9 mouse cellular contexts compared by ENCODE assay signal in the genomic region with DNA sequence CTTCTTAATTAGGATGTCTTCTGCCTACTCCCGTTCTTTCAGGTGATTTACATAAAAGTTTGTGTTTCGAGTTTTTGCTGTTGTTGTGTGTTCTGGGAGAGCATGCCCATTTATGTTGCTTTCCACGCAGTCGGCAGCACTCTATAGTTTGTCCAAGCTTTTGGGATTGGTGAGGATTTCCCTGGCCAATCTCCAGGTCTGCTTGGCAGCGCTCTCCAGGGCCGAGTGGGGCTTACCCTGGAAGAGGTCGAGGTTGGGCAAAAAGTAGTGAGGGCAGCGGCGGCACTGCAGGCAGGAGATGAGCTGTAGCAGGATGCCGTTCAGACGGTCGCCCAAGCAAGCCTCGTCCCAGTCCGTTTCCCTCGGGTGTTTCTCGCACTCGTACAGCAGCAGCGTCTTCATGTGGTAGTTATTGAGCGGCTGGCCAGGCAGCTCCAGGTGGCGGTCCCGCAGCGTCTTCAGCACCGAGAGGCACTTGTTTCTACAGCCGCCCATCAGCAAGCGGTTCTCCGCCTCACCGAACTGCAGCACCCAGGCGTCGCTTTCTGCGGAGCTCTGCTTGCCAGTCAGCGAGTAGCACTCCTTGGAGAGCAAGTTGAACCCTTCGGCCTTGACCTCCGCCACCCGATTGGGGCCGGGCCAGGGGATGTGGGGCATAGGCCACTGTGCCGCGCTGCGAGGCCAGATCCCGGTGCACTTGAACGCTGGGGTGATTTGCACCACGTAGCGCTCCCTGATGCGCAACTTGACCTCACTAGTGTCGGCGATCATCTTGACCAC. TPM values are rescaled to one million over a fixed set of nuclear protein-coding genes. Genes with fewer than 3 reads are reported as not detected.
DNase-seq lines count a peak whose midpoint lies in the region; ATAC-seq and TF ChIP-seq lines count a peak whose summit lies in the region.
"Had no signal": no experiment of that assay in that cellular context is flagged by ENCODE, and none has a peak within 500 bp of the region (broad histone marks: within the 10 kb centered on the region; RNA-seq: fewer than 3 reads in every experiment).

No protein-coding gene starts in this region.

- H3K9ac ChIP-seq in embryonic facial prominence, embryonic 11.5 days (replicated peaks; ENCODE audit: low read length) = peak overlapping the region; percentile 96
- peak overlapping the region; percentile 52 for H3K9ac ChIP-seq in liver, embryonic 11.5 days (ENCODE audit: low read depth, low read length)
- peak overlapping the region; percentile 49 for H3K9ac ChIP-seq in stomach, embryonic 16.5 days (ENCODE audit: low read length)

- no peaks in the 10 kb centered on the region; the same call in 1 of the 2 replicates for H3K4me1 ChIP-seq in embryonic facial prominence, embryonic 11.5 days (ENCODE audit: control insufficient read depth, insufficient read depth, low read length)
- peaks cover 30% of the 10 kb centered on the region for H3K4me1 ChIP-seq in heart, embryonic 10.5 days
- no peaks in the 10 kb centered on the region for H3K4me1 ChIP-seq in kidney, adult 2 months (ENCODE audit: control insufficient read depth, insufficient read depth, low read length)
- H3K4me1 ChIP-seq in liver, embryonic 11.5 days (replicated peaks; ENCODE audit: control insufficient read depth, insufficient read depth, low read length) = peaks cover 13% of the 10 kb centered on the region
- H3K4me1 ChIP-seq in stomach, embryonic 16.5 days (ENCODE audit: control insufficient read depth, insufficient read depth, low read length) = peaks cover 6% of the 10 kb centered on the region; the same call in 1 of the 2 replicates

- WGBS in embryonic facial prominence, embryonic 11.5 days = under 1% methylated on average over 45 of the region's 45 CpGs
- WGBS in heart, embryonic 10.5 days = under 1% methylated on average over 45 of the region's 45 CpGs
- 30% methylated on average over 45 of the region's 45 CpGs for WGBS in kidney, adult 2 months
- under 1% methylated on average over 45 of the region's 45 CpGs for WGBS in liver, embryonic 11.5 days
- WGBS in stomach, embryonic 16.5 days = 2% methylated on average over 45 of the region's 45 CpGs

- no peak for TF ChIP-seq POLR2A in kidney, adult 2 months (IDR thresholded peaks at IDR 0.05; ENCODE audit: low read depth, low read length)

- no peaks in the 10 kb centered on the region for H3K9me3 ChIP-seq in embryonic facial prominence, embryonic 11.5 days (replicated peaks; ENCODE audit: control insufficient read depth, low read length)
- no peaks in the 10 kb centered on the region for H3K9me3 ChIP-seq in heart, embryonic 10.5 days
- H3K9me3 ChIP-seq in liver, embryonic 11.5 days (ENCODE audit: control insufficient read depth, low read length) = no peaks in the 10 kb centered on the region
- H3K9me3 ChIP-seq in stomach, embryonic 16.5 days (replicated peaks; ENCODE audit: control insufficient read depth, low read length) = no peaks in the 10 kb centered on the region

- peak overlapping the region; percentile 99 for H3K27ac ChIP-seq in embryonic facial prominence, embryonic 11.5 days (replicated peaks; ENCODE audit: low read depth, low read length)
- H3K27ac ChIP-seq in heart, embryonic 10.5 days = peak overlapping the region; percentile 89
- H3K27ac ChIP-seq in kidney, adult 2 months (ENCODE audit: insufficient read depth, low read depth, low read length) = no peak overlapping the region
- peak overlapping the region; percentile 64 for H3K27ac ChIP-seq in liver, embryonic 11.5 days (ENCODE audit: low read depth, low read length)
- peak overlapping the region; percentile 47 for H3K27ac ChIP-seq in stomach, embryonic 16.5 days (ENCODE audit: low read length)

- no peaks in the 10 kb centered on the region for H3K36me3 ChIP-seq in embryonic facial prominence, embryonic 11.5 days (replicated peaks; ENCODE audit: control insufficient read depth, insufficient read depth, low read depth, low read length)
- H3K36me3 ChIP-seq in heart, embryonic 10.5 days = no peaks in the 10 kb centered on the region
- H3K36me3 ChIP-seq in kidney, adult 2 months (ENCODE audit: control insufficient read depth, insufficient read depth, low read length) = peaks cover 1% of the 10 kb centered on the region
- no peaks in the 10 kb centered on the region for H3K36me3 ChIP-seq in liver, embryonic 11.5 days (ENCODE audit: control insufficient read depth, insufficient read depth, low read length)
- H3K36me3 ChIP-seq in stomach, embryonic 16.5 days (ENCODE audit: control insufficient read depth, insufficient read depth, low read length) = no peaks in the 10 kb centered on the region

- H3K27me3 ChIP-seq in embryonic facial prominence, embryonic 11.5 days (ENCODE audit: control insufficient read depth, insufficient read depth, low read length) = no peaks in the 10 kb centered on the region
- 0 out of 2 replicates have a peak, but pooled peaks cover 17% of the 10 kb centered on the region for H3K27me3 ChIP-seq in heart, embryonic 10.5 days (ENCODE audit: insufficient read depth, poor library complexity, severe bottlenecking)
- H3K27me3 ChIP-seq in kidney, adult 2 months (replicated peaks; ENCODE audit: control insufficient read depth, insufficient read depth, low read length) = no peaks in the 10 kb centered on the region
- peaks cover 56% of the 10 kb centered on the region for H3K27me3 ChIP-seq in liver, embryonic 11.5 days (replicated peaks; ENCODE audit: control insufficient read depth, insufficient read depth, low read length)
- peaks cover 39% of the 10 kb centered on the region for H3K27me3 ChIP-seq in stomach, embryonic 16.5 days (ENCODE audit: control insufficient read depth, insufficient read depth, low read length)

- peak; percentile 10 for DNase-seq in urinary bladder, postnatal 25 days (ENCODE audit: low spot score)
- DNase-seq in urinary bladder, postnatal 14 days (ENCODE audit: low spot score) = no peak
- DNase-seq in embryonic facial prominence, embryonic 11.5 days (ENCODE audit: low spot score) = peak; percentile 55
- DNase-seq in heart, embryonic 10.5 days (ENCODE audit: low spot score) = peak; percentile 83
- DNase-seq in kidney, adult 2 months = peak; percentile 59
- DNase-seq in liver, embryonic 11.5 days (ENCODE audit: low spot score) = peak; percentile 69

- TF ChIP-seq CTCF in kidney, adult 2 months (conservative IDR thresholded peaks at IDR 0.05; ENCODE audit: insufficient read depth, insufficient read length, low read depth, low read length) = 0 out of 2 replicates have a peak, but pooled peaks have one; percentile 4

- no peak for ATAC-seq in embryonic facial prominence, embryonic 11.5 days (replicated peaks; ENCODE audit: insufficient number of reproducible peaks, low FRiP score, low TSS enrichment, low read depth)
- ATAC-seq in liver, embryonic 11.5 days (replicated peaks; ENCODE audit: low FRiP score) = peak; percentile 51; the same call in 1 of the 2 replicates
- ATAC-seq in monocyte, adult 5-6 weeks (replicated peaks; ENCODE audit: insufficient number of reproducible peaks, low FRiP score, low TSS enrichment, poor library complexity, severe bottlenecking) = peak; percentile 43; the same call in 1 of the 2 replicates
- ATAC-seq in stomach, embryonic 16.5 days (ENCODE audit: insufficient read depth, low FRiP score) = no peak

- peak overlapping the region; percentile 76 for H3K4me3 ChIP-seq in embryonic facial prominence, embryonic 11.5 days (ENCODE audit: low read depth, low read length)
- peak overlapping the region; percentile 83 for H3K4me3 ChIP-seq in heart, embryonic 10.5 days
- 0 out of 2 replicates have a peak overlapping the region, but pooled peaks have one; percentile 14 for H3K4me3 ChIP-seq in kidney, adult 2 months (ENCODE audit: insufficient read depth, low read depth, low read length)
- peak overlapping the region; percentile 55 for H3K4me3 ChIP-seq in liver, embryonic 11.5 days (ENCODE audit: low read depth, low read length)
- H3K4me3 ChIP-seq in stomach, embryonic 16.5 days (replicated peaks; ENCODE audit: low read length) = peak overlapping the region; percentile 38

- peak overlapping the region; percentile 68 for H3K4me2 ChIP-seq in embryonic facial prominence, embryonic 11.5 days (ENCODE audit: low read depth, low read length)
- H3K4me2 ChIP-seq in liver, embryonic 11.5 days = peak overlapping the region; percentile 80
- peak overlapping the region; percentile 49 for H3K4me2 ChIP-seq in stomach, embryonic 16.5 days (ENCODE audit: low read depth, low read length)

RNA-seq across cellular contexts. Expression of gene Mab21l2, which starts 1.8 kb away (rescaled TPM):
- 156 and 171 TPM in 2 replicates for polyA plus RNA-seq in embryonic facial prominence, embryonic 11.5 days (2014; fragmentation: Nextera tagmentation; extraction: Ambion mirVana)
- polyA plus RNA-seq in heart, embryonic 10.5 days (2016; fragmentation: Nextera tagmentation; extraction: Ambion mirVana) = 32.8 and 53.0 TPM in 2 replicates
- polyA plus RNA-seq in kidney, adult 2 months (2012; rRNA removed) = 0.05 and 0.08 TPM in 2 replicates
- polyA plus RNA-seq in liver, embryonic 11.5 days (2014; fragmentation: Nextera tagmentation; extraction: Ambion mirVana) = 14.5 and 19.4 TPM in 2 replicates
- 0.29 TPM in 1 of 3 replicates, not detected in the others for total RNA-seq in monocyte, adult 5-6 weeks (2017)
- 10.3 and 11.8 TPM in 2 replicates for polyA plus RNA-seq in stomach, embryonic 16.5 days (2015; fragmentation: Nextera tagmentation; extraction: Ambion mirVana)
- total RNA-seq: MEL had no signal

Comparison
In these comparisons a context has a peak if more than half of its experiments do, and no peak if none do; other contexts are left out.
1. ATAC-seq: peak in liver, embryonic 11.5 days (single experiment) and monocyte, adult 5-6 weeks (single experiment); none in embryonic facial prominence, embryonic 11.5 days (single experiment) and stomach, embryonic 16.5 days (single experiment).
2. H3K4me3 ChIP-seq: peak in every context shown above with its lines; median percentile 83 in heart, embryonic 10.5 days; 76 in embryonic facial prominence, embryonic 11.5 days; 55 in liver, embryonic 11.5 days; 38 in stomach, embryonic 16.5 days; 14 in kidney, adult 2 months.
3. RNA of gene Mab21l2, which starts 1.8 kb away (polyA plus RNA-seq): 156 to 171 TPM in embryonic facial prominence, embryonic 11.5 days, 32.8 to 53.0 TPM in heart, embryonic 10.5 days, 14.5 to 19.4 TPM in liver, embryonic 11.5 days and 10.3 to 11.8 TPM in stomach, embryonic 16.5 days; 0.05 to 0.08 TPM in kidney, adult 2 months; every median in the first group is over 10 times any median in the second.
4. Peak in every context shown above with its lines, with median percentiles within 50 percentile points of each other: H3K4me2 ChIP-seq and H3K9ac ChIP-seq.